Mouse (Mus musculus): ENCODE data around the gene Vamp8.

Vamp8 gene

GRCm38 (mm10) chr6:72373184-72373583 lies 17.3 kb downstream of the Vamp8 start:
- no peak for DNase-seq (ENCODE audit: low read depth, low spot score)

- DNase-seq (ENCODE audit: low read depth, low spot score), result no peak
Observed at GRCm38 (mm10) chr6:72371571-72371970, 18.9 kb downstream of the Vamp8 start.

- no peak for DNase-seq (ENCODE audit: low read depth, low spot score)
Observed at GRCm38 (mm10) chr6:72371147-72371546, 19.4 kb downstream of the Vamp8 start.

GRCm38 (mm10) chr6:72370091-72370490 lies 20.4 kb downstream of the Vamp8 start:
- DNase-seq (ENCODE audit: low read depth, low spot score), result no peak

GRCm38 (mm10) chr6:72369557-72369956 lies 20.9 kb downstream of the Vamp8 start:
- DNase-seq (ENCODE audit: low read depth, low spot score), result no peak

GRCm38 (mm10) chr6:72367460-72367974 lies 23.0 kb downstream of the Vamp8 start:
- DNase-seq (ENCODE audit: low read depth, low spot score), result no peak

GRCm38 (mm10) chr6:72366844-72367443 lies 23.6 kb downstream of the Vamp8 start, which contains the start of gene Rnf181:
TSS of gene Rnf181 (minus strand) at chr6:72366956.
- no peak for DNase-seq (ENCODE audit: low read depth, low spot score)

GRCm38 (mm10) chr6:72366304-72366703 lies 24.2 kb downstream of the Vamp8 start:
- no peak for DNase-seq (ENCODE audit: low read depth, low spot score)

GRCm38 (mm10) chr6:72364985-72365384 lies 25.5 kb downstream of the Vamp8 start:
- no peak for DNase-seq (ENCODE audit: low read depth, low spot score)

GRCm38 (mm10) chr6:72364009-72364408 lies 26.5 kb downstream of the Vamp8 start:
- DNase-seq (ENCODE audit: low read depth, low spot score), result no peak

GRCm38 (mm10) chr6:72362132-72363028 lies 28.1 kb downstream of the Vamp8 start:
- DNase-seq (ENCODE audit: low read depth, low spot score), result peak; percentile 95

GRCm38 (mm10) chr6:72361121-72361551 lies 29.4 kb downstream of the Vamp8 start:
- DNase-seq (ENCODE audit: low read depth, low spot score), result no peak

GRCm38 (mm10) chr6:72360599-72360935 lies 29.9 kb downstream of the Vamp8 start:
- DNase-seq (ENCODE audit: low read depth, low spot score), result no peak

- no peak for DNase-seq (ENCODE audit: low read depth, low spot score)
Observed at GRCm38 (mm10) chr6:72359891-72360598, 30.5 kb downstream of the Vamp8 start.

- no peak for DNase-seq (ENCODE audit: low read depth, low spot score)
Observed at GRCm38 (mm10) chr6:72359343-72359742, 31.2 kb downstream of the Vamp8 start.

- no peak for DNase-seq (ENCODE audit: low read depth, low spot score)
Observed at GRCm38 (mm10) chr6:72358086-72358764, 32.3 kb downstream of the Vamp8 start.

- DNase-seq (ENCODE audit: low read depth, low spot score), result no peak
Observed at GRCm38 (mm10) chr6:72357164-72358079, 33.1 kb downstream of the Vamp8 start.

- DNase-seq (ENCODE audit: low read depth, low spot score), result no peak
Observed at GRCm38 (mm10) chr6:72356001-72356532, 34.4 kb downstream of the Vamp8 start.

- no peak for DNase-seq (ENCODE audit: low read depth, low spot score)
Observed at GRCm38 (mm10) chr6:72355066-72355911, 35.2 kb downstream of the Vamp8 start, which contains the start of gene Tmem150a. TSS of gene Tmem150a (plus strand) at chr6:72355447.
